Mouse (Mus musculus) liver, embryonic 12.5 days (tissue): ENCODE measurements around the gene Tmed1. TPM values are rescaled to one million over a fixed set of nuclear protein-coding genes. Genes with fewer than 3 reads are reported as not detected.
"Not testable (repeated sequence)": the region's sequence is repeated elsewhere in the genome, so short reads cannot be mapped to it uniquely, and the experiment has no call there.

Experiments
- ATAC-seq: fragments of 200-750 bp; cut with Nextera tagmentation; 2 replicates; pipeline ENCODE4 v1.8.0; 2017; ENCODE audit warnings: moderate number of reproducible peaks, mild to moderate bottlenecking, moderate library complexity
- H3K27ac ChIP-seq: fragments of 300-500 bp; sonication (generic); 2 replicates; pipeline ENCODE4 v1.5.1; 2016; ENCODE audit warnings: mild to moderate bottlenecking
- H3K27me3 ChIP-seq: fragments of 300-500 bp; sonication (generic); replicated peaks from 2 replicates; pipeline ENCODE4 v1.6.1; 2016; ENCODE audit warnings: mild to moderate bottlenecking, moderate library complexity
- H3K36me3 ChIP-seq: fragments of 300-500 bp; sonication (generic); 2 replicates; pipeline ENCODE4 v1.6.1; 2016; ENCODE audit warnings: mild to moderate bottlenecking, moderate library complexity
- H3K4me1 ChIP-seq: fragments of 300-500 bp; sonication (generic); 2 replicates; pipeline ENCODE4 v1.6.1; 2016
- H3K4me2 ChIP-seq: fragments of 300-500 bp; sonication (generic); 2 replicates; pipeline ENCODE4 v1.6.1; 2016; ENCODE audit warnings: mild to moderate bottlenecking, moderate library complexity
- H3K4me3 ChIP-seq: fragments of 300-500 bp; sonication (generic); 2 replicates; pipeline ENCODE4 v1.5.1; 2016; ENCODE audit warnings: mild to moderate bottlenecking, moderate library complexity
- H3K9ac ChIP-seq: fragments of 300-500 bp; sonication (generic); 2 replicates; pipeline ENCODE4 v1.6.1; 2016; ENCODE audit warnings: mild to moderate bottlenecking, moderate library complexity
- H3K9me3 ChIP-seq: fragments of 300-500 bp; sonication (generic); replicated peaks from 2 replicates; pipeline ENCODE4 v1.6.1; 2016; ENCODE audit warnings: mild to moderate bottlenecking, moderate library complexity
- WGBS: fragments of 180-500 bp; shearing (Covaris S2); methylation state at CpG from one replicate; pipeline ENCODE4 v1.1.7; 2016; ENCODE audit not compliant: insufficient replicate concordance; 5-methylcytosine and 5-hydroxymethylcytosine counted together
- polyA plus RNA-seq: library from polyadenylated mRNA; unstranded; fragments of >200 nt; fragmentation: Nextera tagmentation; extraction: Ambion mirVana; gene quantifications from 2 replicates; pipeline ENCODE4 v1.2.1, GENCODE M21; 2016

Gene Tmed1
- polyA plus RNA-seq, 1 experiment from 2014 or later: 42.8 TPM

- no peak for ATAC-seq
- H3K27ac ChIP-seq: no peak overlapping the region
- H3K27me3 ChIP-seq: no peaks in the 10 kb centered on the region
- 92% methylated on average over 2 of the region's 2 CpGs for WGBS
- no peaks in the 10 kb centered on the region for H3K9me3 ChIP-seq
- no peak overlapping the region for H3K9ac ChIP-seq
- H3K4me2 ChIP-seq: no peak overlapping the region
- H3K4me3 ChIP-seq: no peak overlapping the region
- peaks cover 9% of the 10 kb centered on the region for H3K4me1 ChIP-seq
- peaks cover 82% of the 10 kb centered on the region for H3K36me3 ChIP-seq
Observed at GRCm38 (mm10) chr9:21497664-21498063, 12.4 kb downstream of the Tmed1 start.

DNA sequence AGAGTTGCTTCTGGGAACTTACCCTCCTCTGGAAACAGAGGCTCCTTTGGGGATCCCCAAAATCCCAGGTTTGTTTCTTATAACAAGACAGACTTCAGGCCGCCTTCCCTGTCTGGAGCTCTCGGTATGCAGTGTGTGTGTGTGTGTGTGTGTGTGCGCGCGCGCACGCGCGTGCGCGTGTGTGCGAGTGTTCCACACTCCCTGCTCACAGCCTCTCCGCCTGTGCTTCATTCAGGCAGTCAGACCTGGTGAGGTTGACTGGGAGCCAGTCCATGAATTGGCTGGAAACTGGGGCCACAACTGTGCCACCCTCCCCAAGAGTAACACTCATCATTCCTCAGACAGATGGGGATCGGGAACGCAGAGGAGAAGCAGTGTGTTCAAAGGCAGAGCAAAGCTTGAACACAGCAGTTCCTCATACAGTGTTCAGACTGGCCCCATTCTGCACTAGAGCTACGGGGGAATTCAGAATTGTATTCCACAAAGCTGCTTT is 13.0 kb downstream of the Tmed1 start:
- no peak overlapping the region for H3K4me2 ChIP-seq
- peaks cover 9% of the 10 kb centered on the region for H3K4me1 ChIP-seq
- WGBS: 96% methylated on average over 16 of the region's 16 CpGs
- H3K4me3 ChIP-seq: no peak overlapping the region
- H3K27ac ChIP-seq: no peak overlapping the region
- H3K27me3 ChIP-seq: no peaks in the 10 kb centered on the region
- ATAC-seq: no peak
- H3K36me3 ChIP-seq: peaks cover 82% of the 10 kb centered on the region
- H3K9me3 ChIP-seq: no peaks in the 10 kb centered on the region
- H3K9ac ChIP-seq: no peak overlapping the region

DNA sequence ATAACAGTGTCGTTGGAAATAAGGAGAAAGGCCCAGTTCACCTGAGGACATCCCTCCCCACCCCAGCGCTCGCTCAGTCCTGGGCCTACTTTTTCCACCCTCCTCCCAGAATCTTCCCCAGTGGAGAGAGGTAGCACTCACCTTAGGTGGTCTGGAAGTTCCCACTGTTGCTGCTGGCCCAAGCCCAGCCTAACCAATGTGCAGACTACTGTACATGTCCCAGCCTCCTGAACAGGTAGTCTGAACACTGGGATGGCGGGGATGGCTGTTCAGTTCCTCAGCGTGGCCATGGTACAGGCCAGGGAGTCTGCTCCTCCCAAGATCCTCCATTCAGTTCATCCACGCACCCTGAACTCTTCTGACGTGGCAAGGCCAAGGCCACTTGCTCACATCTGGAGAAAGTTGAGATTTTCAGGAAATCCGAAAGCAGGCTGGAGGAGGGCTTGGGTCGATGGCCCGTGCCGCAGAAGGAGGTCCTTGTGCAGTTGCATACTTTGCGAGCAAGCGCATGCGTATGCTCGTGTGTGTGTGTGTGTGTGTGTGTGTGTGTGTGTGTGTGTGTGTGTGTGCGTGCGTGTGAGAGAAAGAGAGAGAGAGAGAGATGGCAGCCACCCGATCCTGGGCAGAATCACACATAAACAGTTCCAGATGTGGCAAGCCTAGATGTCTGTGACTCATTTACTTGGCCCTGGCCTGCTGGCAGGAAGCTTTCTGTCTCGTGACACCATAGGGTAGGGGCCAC is 13.6 kb downstream of the Tmed1 start:
- no peaks in the 10 kb centered on the region for H3K9me3 ChIP-seq
- no peak overlapping the region for H3K4me2 ChIP-seq
- 88% methylated on average over 19 of the region's 19 CpGs for WGBS
- no peak for ATAC-seq
- peaks cover 9% of the 10 kb centered on the region for H3K4me1 ChIP-seq
- H3K36me3 ChIP-seq: peaks cover 84% of the 10 kb centered on the region
- H3K27ac ChIP-seq: no peak overlapping the region
- H3K9ac ChIP-seq: no peak overlapping the region
- H3K27me3 ChIP-seq: no peaks in the 10 kb centered on the region
- H3K4me3 ChIP-seq: no peak overlapping the region

DNA sequence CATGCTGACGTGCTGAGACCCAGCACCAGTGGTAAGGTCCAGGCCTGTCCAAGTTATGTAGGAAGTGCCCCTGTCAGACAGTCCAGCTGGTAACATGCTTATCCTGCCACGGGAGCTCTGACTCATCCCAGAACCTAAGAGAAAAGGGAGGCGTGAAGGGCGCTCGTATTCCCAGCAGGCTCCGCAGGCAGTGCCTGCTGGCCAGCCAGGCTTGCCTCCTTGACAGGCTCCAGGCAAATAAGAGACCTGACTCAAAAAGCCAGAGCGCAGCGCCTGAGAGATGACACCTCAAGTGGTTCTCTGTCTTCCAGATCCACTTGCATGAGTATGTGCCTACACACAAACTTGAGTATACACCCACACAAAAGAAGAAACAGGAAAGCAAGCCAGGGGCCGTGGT is 15.3 kb downstream of the Tmed1 start:
- Histone ChIP-seq H3K9ac (no peak overlapping the region), H3K36me3 (peaks cover 94% of the 10 kb centered on the region), H3K27ac (no peak overlapping the region), H3K4me3 (no peak overlapping the region), H3K27me3 (no peaks in the 10 kb centered on the region), H3K9me3 (no peaks in the 10 kb centered on the region), H3K4me2 (no peak overlapping the region), H3K4me1 (peaks cover 9% of the 10 kb centered on the region)
- no peak for ATAC-seq
- whole genome bisulfite sequencing: 85% methylated on average over 9 of the region's 9 CpGs

DNA sequence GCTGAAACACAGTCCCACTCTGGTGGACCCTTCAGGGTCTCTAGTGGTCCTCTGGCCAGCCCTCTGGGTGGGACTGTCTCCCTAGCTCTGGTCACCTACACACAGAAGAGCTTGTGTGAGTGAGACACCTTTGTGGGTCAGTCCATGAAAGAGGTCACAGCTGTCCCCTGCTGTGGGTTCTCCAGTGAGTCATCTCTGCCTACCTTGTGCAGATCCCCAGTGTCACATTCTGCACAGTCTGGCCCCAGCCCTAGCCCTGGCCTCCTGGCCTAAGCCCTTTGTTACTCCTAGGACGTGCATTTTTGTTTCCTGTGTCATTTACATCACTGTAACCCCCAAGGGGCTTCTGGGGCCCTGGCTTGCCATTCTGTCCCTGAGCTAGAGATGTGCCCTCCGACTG is 16.1 kb downstream of the Tmed1 start:
- 73% methylated on average over 2 of the region's 2 CpGs for WGBS
- Histone ChIP-seq H3K36me3 (peaks cover 94% of the 10 kb centered on the region), H3K9me3 (no peaks in the 10 kb centered on the region), H3K27ac (no peak overlapping the region; the same call in 1 of the 2 replicates), H3K4me1 (peaks cover 9% of the 10 kb centered on the region), H3K27me3 (no peaks in the 10 kb centered on the region), H3K9ac (no peak overlapping the region), H3K4me2 (no peak overlapping the region), H3K4me3 (no peak overlapping the region)
- ATAC-seq: no peak

GRCm38 (mm10) chr9:21490696-21491095 is 19.4 kb downstream of the Tmed1 start:
- WGBS: 91% methylated on average over 9 of the region's 9 CpGs
- ATAC-seq: no peak
- no peak overlapping the region for H3K27ac ChIP-seq

GRCm38 (mm10) chr9:21488246-21488645 is 21.8 kb downstream of the Tmed1 start:
- 90% methylated on average over 1 of the region's 2 CpGs for WGBS
- ATAC-seq, H3K9me3 ChIP-seq: not testable (repeated sequence)

More at GRCm38 (mm10) chr9:21490696-21491095, 19.4 kb downstream of the Tmed1 start:
- Histone ChIP-seq H3K4me2 (no peak overlapping the region), H3K9ac (no peak overlapping the region), H3K4me3 (no peak overlapping the region), H3K27me3 (no peaks in the 10 kb centered on the region), H3K36me3 (peaks cover 92% of the 10 kb centered on the region), H3K4me1 (peaks cover 9% of the 10 kb centered on the region), H3K9me3 (no peaks in the 10 kb centered on the region)

DNA sequence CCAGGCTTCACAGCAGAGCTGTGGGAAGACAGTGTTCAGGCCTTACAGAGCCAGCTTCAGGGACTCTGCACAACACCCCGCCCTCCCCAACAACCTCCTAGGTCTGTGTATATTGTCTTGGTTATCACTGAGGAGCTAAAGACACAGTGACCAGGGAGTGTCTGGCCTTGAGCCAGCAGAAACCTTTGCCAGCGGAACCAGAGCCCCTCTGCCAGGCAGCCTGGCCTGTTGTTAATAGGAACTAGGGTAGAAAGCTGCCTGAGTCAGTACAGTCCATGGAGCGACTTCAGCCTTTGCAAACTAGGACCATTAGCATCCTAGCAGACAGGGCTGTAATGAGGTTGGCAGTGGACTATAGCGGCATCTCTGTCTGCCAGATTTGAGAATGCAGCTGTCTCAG is 26.0 kb downstream of the Tmed1 start:
- Histone ChIP-seq H3K4me2 (no peak overlapping the region), H3K9ac (no peak overlapping the region), H3K9me3 (no peaks in the 10 kb centered on the region), H3K36me3 (peaks cover 95% of the 10 kb centered on the region), H3K27ac (no peak overlapping the region), H3K4me3 (no peak overlapping the region), H3K27me3 (no peaks in the 10 kb centered on the region), H3K4me1 (no peaks in the 10 kb centered on the region)
- 91% methylated on average over 4 of the region's 4 CpGs for WGBS
- ATAC-seq: no peak

More at GRCm38 (mm10) chr9:21488246-21488645, 21.8 kb downstream of the Tmed1 start:
- H3K27ac ChIP-seq, H3K4me3 ChIP-seq, H3K4me1 ChIP-seq, H3K9ac ChIP-seq, H3K27me3 ChIP-seq, H3K4me2 ChIP-seq: not testable (repeated sequence)
- peaks cover 92% of the 10 kb centered on the region for H3K36me3 ChIP-seq

DNA sequence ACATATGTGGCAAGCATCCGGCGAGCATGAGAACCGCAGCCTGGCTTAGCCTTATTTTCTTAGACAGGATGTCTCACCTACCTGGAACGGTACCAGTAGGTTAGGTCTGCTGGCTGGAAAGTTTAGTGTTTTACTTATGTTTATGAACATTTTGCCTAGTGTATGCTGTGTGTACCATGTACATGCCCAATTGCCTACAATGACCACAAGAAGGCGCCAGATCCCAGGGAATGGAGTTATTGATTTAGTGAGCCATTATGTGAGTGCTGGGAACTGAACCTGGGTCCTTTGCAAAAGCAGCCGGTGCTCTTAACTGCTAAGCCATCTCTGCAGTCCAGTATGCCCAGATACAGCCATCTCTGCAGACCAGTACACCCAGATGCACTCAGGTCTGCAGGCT is 32.3 kb downstream of the Tmed1 start:
- Histone ChIP-seq H3K4me1 (no peaks in the 10 kb centered on the region), H3K4me3 (no peak overlapping the region), H3K27me3 (no peaks in the 10 kb centered on the region), H3K4me2 (no peak overlapping the region), H3K9me3 (peaks cover 9% of the 10 kb centered on the region), H3K27ac (no peak overlapping the region), H3K9ac (no peak overlapping the region), H3K36me3 (peaks cover 98% of the 10 kb centered on the region)
- 91% methylated on average over 6 of the region's 6 CpGs for WGBS
- ATAC-seq: no peak

DNA sequence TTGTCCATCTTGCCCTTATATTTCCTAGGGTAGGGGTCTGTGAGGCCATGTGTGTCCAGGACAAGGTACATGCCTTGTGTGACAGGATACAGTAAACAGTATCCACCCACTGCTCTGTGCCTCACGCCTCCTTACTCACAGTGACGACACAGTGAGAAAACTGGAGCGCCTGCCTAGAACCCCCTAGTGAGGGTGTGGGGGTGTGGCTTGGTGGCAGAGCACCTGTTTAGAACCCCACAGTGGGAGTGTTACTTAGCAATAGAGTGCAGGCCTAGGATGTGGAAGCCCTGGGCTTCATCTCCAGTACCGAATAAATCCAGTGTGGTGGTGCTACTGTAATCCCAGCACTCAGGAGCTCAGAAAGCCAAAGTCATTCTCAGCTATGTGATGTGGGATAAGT is 37.1 kb downstream of the Tmed1 start:
- 82% methylated on average over 4 of the region's 4 CpGs for WGBS
- no peak overlapping the region for H3K27ac ChIP-seq
- H3K36me3 ChIP-seq: peaks cover 98% of the 10 kb centered on the region
- ATAC-seq: 0 out of 2 replicates have a peak, but pooled peaks have one; percentile 31
- H3K27me3 ChIP-seq: no peaks in the 10 kb centered on the region
- H3K4me2 ChIP-seq: no peak overlapping the region
- no peak overlapping the region for H3K4me3 ChIP-seq
- peaks cover 8% of the 10 kb centered on the region for H3K9me3 ChIP-seq
- H3K4me1 ChIP-seq: no peaks in the 10 kb centered on the region
- H3K9ac ChIP-seq: no peak overlapping the region

DNA sequence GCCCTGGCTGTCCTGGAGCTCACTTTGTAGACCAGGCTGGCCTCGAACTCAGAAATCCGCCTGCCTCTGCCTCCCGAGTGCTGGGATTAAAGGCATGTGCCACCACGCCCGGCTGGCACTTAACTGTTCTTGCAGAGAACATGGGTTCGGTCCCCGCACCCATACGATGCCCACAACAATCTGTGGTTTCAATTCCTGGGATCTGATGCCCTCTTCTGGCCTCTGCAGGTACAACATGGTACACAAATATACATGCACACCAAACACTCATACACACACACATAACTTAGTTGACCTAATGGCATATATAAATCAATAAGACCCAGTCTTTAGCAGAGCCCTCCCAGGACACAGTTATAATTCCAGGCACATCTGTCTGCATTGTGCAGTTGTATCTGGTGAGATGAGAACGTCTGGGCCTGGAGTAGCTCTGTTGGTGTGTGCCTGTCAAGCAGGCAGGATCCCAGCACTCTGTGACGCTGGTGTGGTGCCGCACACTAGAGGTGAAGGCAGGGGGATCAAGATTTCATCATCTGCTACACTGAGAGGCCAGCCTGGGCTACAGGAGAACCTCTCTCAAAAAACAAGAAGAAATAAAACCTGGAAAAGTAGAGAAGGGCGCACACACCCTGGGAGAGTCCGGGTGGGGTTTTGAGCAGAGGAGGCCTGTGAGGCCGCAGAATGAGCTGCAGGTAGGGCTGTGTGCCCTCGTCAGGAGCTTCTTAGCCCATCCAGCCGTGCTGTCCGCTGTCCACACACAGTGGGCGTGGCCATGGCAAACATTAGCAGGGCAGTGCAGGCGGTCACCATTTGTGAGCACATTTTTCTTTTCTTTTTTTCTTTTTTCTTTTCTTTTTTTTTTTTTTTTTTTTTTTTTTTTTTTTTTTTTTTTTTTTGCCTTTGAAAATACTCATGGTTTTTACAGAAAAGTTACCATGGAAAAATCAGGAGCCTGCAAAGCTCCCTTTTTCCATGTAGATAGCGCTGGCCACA is 40.7 kb downstream of the Tmed1 start:
- Histone ChIP-seq H3K27ac (no peak overlapping the region), H3K36me3 (peaks cover 96% of the 10 kb centered on the region), H3K4me1 (no peaks in the 10 kb centered on the region), H3K4me3 (no peak overlapping the region), H3K9ac (no peak overlapping the region), H3K27me3 (no peaks in the 10 kb centered on the region), H3K4me2 (no peak overlapping the region), H3K9me3 (no peaks in the 10 kb centered on the region)
- 80% methylated on average over 20 of the region's 20 CpGs for WGBS
- ATAC-seq: peak; percentile 25; the same call in 1 of the 2 replicates

DNA sequence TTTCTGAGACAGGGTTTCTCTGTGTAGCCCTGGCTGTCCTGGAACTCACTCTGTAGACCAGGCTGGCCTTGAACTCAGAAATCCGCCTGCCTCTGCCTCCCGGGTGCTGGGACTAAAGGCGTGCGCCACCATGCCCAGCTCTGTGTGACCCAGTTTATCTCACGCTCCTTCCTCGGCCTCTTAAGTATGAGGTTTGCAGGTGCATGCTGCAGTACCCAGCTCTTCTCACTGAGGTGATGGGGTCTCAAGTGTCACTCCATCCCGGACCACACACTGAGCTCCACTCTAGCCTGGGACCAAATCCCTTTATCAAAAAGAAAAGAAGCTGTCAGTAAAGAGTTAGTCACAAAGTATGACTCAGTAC is 45.5 kb downstream of the Tmed1 start:
- H3K9ac ChIP-seq, ATAC-seq, H3K4me3 ChIP-seq, H3K27ac ChIP-seq, H3K4me2 ChIP-seq, H3K9me3 ChIP-seq, H3K27me3 ChIP-seq: not testable (repeated sequence)
- peaks cover 30% of the 10 kb centered on the region for H3K4me1 ChIP-seq
- H3K36me3 ChIP-seq: peaks cover 92% of the 10 kb centered on the region
- WGBS: 83% methylated on average over 7 of the region's 7 CpGs
